Mouse (Mus musculus): ENCODE measurements around the gene Cln6.
"Not testable (repeated sequence)": the region's sequence is repeated elsewhere in the genome, so short reads cannot be mapped to it uniquely, and the experiment has no call there.

The Cln6 gene

GRCm38 (mm10) chr9:62838506-62839171, at the start of gene Cln6:
TSS of gene Cln6 (plus strand) at chr9:62838785.
- DNase-seq (ENCODE audit: low spot score): peak; percentile 87

DNA sequence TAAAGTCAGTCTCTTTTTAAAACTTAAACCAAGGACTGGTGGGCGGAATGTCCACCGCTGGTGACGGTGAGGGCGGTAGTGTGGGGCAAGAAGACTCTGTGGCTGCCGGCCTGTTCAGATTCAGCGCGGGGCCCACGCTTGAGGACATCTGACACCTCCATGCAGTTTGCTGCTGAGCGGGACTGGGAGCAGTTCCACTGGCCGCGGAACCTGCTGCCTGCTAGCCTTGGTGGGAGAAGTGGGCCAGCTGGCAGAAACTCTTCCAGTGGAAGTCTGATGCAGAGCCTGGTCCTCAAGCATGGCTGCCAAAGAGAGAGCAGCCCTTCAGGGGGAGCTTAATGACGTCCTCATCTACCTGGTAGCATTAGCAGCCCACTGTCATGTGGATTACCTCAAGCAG, 48.7 kb upstream of the Cln6 start:
- no peak for DNase-seq (ENCODE audit: low spot score)

GRCm38 (mm10) chr9:62799218-62799617, 39.4 kb upstream of the Cln6 start:
- not testable (repeated sequence) for DNase-seq (ENCODE audit: low spot score)

DNA sequence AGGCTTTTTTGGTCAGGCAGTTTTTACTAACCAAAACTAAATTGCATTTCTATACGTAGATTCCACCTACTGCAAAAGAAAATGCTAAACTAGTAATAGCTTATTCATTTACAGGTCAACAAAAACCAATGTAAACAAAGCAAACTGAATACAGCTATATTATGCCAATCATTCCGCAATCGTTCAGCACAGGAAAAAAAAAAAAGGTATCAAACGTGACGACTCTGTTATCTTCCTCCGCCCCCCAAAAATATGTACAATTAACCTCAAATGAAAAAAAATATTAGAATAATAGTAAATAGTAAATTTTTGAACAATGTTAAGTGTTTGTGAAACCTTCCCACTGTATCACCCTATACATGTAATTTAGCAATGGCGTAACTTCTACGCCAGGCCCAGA, 28.5 kb upstream of the Cln6 start:
- DNase-seq (ENCODE audit: low spot score): no peak

DNA sequence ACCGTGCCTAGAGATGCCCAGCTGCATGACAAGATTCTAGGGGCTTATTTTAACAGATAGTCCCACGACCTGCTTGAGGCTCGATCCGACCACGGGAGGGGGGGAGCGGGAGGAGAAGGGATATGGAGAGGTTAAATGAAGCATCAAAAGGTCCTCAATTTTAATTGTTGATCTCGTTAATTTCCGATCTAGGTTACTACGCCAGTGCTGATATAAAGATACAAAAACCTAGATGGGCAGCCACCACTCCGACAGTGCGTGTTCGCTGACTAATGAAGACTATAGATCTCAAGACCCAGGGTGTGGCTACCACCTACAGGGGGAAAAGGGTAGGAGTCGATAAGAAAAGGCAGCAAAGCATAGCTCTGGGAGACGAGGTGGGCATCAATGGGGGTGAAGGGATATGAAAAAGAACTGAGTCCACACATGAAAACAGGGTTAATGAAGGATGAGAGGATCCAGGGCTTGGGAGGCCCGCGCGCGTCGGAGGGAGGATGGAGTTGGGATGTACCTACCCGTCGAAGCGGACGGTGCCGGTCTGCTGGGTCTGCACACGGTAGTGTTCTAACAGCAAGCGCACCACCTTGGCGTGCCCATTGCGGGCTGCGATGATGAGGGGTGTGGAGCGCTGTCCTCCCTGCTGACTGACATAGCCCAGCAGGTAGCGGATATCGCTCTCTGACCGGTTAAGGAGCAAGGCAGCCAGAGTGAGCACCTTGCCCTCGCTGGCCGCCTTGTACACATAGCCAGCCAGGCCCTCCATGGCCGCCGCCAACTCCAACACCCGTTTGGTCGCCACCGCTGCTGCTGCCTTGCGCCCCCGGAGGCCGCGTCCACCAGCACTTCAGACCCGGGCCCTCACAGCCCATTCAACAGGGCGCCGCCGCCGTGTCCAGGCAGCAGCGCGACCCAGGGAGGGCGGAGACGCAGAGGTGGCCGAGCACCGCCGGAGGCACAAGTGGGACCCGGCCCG, 27.8 kb upstream of the Cln6 start:
- no peak for DNase-seq (ENCODE audit: low spot score)

DNA sequence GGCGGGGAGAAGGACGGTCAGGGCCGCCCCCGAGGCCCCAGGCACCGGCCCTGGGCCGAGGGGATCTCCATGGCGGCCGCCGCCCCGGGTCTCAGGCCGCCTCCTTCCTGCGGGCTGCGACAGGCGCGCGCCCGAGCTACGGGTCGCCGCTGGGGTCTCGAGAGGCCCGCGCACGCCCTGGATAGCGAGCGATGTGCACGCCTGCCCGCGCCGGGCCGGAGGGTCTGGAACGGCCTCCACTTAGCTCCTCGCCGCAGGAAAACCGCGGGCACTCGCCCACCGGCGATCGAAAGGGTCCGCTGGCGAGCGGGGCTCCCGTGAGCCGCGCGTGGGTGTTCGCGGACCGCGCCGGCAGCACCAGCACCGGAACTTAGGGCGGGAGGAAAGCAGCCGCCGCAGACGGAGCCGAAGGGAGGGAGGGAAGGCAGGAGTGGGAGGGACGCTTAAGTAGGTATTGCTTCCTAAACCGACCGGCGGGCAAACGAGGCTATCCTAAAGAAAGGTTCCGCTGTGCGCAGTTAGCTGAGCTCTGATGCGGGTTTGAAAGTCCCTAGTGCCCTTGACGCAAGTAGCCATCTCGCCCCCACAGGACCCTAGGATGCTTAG, 27.0 kb upstream of the Cln6 start, which contains the start of gene Fem1b:
Fem1b (minus strand) TSS at position 419 of the 606 bp plus-strand sequence.
- DNase-seq (ENCODE audit: low spot score): peak; percentile 84

DNA sequence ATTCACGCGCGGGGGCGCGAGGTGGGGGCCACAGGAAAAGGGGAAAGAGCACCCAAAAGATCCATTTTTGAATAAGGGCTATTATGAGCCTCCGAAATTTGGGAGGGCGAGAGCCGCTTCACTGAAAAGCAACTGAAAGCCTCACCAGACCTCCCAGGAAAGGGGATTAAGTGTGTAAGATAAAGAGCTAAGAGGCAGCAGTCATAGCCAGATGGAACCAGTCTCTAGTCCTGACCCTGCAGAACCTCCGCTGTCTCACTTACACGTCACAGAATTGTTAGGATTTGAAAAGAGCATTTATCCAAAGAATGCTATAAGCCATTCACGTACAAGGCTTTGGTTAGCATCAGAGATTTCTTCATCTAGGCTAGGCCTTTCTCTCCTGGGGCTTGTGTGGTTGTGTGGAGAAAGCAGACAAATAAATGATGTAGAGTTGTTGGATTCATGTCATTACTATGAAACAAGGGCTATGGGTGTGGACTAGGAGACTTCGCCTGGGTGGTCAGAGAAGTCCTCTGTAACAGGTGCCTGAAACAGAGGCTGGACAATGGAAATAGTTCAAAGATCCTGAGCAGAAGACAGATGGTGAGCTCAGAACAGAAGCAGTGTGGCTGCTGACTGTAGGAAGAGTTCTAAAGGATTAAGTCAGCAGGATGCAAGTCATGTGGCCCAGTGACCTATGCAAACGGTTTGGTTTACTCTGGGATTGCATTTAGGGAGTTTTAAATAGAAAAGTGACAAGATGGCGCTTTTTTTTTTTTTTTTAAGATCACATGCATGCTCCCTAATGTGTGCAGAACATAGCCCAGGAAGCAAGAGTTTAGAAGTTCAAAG, 26.2 kb upstream of the Cln6 start:
- no peak for DNase-seq (ENCODE audit: low spot score)

- no peak for DNase-seq (ENCODE audit: low spot score)
Observed at GRCm38 (mm10) chr9:62814751-62815150, 23.8 kb upstream of the Cln6 start.

GRCm38 (mm10) chr9:62816323-62817098, 22.1 kb upstream of the Cln6 start:
- DNase-seq (ENCODE audit: low spot score): no peak

DNA sequence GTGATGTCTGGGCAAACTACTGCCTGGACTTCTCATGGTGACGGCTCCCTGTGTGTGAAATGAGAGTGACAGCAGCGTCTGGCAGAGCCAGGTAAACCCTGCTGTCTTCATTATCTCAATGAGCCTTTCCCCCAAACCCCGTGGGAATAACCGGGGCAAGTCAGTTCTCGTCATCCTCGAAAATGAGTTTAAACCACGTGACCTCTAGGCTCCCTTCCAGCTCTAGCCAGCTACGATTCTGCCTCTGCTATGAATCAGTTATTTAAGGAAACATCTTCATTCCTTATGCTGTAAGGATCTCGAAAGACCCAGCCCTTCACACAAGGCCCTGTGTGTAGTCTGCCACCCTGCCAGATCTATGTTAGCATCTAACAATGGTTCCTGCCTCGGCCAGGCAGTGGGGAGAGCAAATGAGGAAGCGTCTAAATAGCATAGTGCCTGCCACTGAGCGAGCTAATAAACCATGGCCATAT, 21.4 kb upstream of the Cln6 start:
- no peak for DNase-seq (ENCODE audit: low spot score)

GRCm38 (mm10) chr9:62817828-62818614, 20.6 kb upstream of the Cln6 start:
- DNase-seq (ENCODE audit: low spot score): peak; percentile 59

- no peak for DNase-seq (ENCODE audit: low spot score)
Observed at GRCm38 (mm10) chr9:62819494-62819893, 19.1 kb upstream of the Cln6 start.

GRCm38 (mm10) chr9:62819910-62820309, 18.7 kb upstream of the Cln6 start:
- DNase-seq (ENCODE audit: low spot score): not testable (repeated sequence)

DNA sequence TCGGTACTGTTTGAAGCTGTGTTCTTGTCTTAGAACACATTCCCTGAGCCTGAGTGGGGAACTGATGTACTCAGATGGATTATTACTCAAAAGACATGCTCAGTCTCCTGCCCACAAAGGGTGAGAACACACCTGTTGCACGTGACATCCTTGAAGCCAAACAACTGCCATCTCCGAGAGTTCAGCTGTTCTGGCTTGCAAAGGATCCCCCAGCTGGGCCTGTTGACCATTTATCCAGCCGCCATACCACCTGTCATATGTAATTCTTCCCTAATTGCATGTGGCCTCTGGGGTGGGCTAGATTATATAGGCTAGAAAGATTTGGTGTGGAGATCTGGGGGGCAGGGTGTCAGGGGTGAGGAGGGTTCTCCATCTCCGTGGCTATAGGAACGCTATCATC, 17.8 kb upstream of the Cln6 start:
- no peak for DNase-seq (ENCODE audit: low spot score)

GRCm38 (mm10) chr9:62821811-62822210, 16.8 kb upstream of the Cln6 start:
- no peak for DNase-seq (ENCODE audit: low spot score)

- no peak for DNase-seq (ENCODE audit: low spot score)
Observed at GRCm38 (mm10) chr9:62825791-62826393, 12.7 kb upstream of the Cln6 start.

DNA sequence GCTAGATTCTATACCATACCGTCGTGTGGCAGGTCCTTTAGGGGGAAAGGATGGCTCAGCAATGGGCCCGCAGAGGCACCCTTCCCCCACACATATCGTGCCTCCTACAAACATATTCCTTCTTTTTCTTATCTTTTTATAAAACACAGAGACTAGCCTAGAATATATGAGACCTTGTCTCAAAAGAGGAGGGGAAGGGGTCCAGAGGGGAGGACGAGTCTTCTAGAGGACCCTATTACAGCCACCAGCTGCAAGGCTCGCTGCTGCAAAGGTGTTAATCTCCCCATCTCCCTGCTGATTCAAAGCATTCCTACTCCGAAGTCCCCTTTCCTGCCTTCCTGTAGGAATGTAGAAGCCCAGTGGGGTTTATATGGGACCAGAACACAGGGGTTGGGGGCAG, 12.1 kb upstream of the Cln6 start:
- no peak for DNase-seq (ENCODE audit: low spot score)

DNA sequence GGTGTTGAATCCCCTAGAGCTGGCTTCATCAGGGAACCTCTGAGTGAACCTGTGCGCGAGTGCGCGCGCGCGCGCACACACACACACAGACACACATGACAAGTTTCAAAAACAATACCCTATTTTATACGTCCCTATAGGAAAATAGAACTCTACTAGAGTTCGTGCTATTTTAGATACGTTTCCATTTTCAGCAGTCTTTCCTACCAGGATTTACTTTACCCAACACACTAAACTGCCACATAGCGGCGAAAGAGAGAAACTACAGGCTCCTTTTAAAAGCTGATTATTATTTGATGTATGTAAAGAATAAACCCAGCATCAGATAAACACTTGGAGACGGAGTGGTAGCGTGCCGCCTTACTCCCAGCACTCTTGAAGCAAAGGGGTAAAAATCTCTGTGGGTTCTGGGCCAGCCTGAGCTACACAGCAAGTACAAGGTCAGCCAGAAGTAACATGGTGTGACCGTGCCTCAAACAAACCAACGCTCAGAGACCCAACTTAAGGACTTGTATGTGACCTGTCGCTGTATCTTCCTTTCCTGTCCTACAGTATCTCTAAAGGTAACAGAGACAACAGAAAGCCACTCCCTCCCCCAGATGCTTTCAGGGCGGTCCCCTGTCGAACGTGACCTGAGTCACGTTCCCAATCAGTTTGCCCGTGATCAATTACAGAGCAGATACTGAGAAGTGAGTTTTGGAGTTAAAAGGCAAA, 10.5 kb upstream of the Cln6 start:
- no peak for DNase-seq (ENCODE audit: low spot score)

DNA sequence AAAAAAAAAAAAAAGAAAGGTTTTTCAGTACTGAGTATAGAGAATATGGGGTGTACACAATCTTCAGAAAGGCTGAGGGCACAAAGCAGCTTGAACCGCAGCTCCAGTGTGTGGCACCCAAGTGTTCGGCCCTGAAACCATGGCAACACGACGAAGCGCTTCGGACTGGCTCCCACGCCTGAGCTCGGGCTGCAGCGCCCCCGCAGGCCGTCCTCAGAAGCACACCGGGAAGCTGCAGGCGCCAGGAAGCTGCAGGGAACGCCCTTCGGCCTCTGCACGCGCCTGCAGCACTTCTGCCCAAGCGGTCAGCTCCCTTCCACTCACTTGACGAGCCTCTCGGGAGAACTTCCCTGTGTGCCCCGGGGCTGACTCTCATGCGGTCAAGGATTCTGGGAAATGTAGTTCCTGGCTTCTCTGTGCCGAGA, 9.9 kb upstream of the Cln6 start:
- DNase-seq (ENCODE audit: low spot score): peak; percentile 97

Measured in ovary, adult 18-20 months (tissue).